Mouse (Mus musculus): ENCODE results near the gene Lsr. TPM values are rescaled to one million over a fixed set of nuclear protein-coding genes. Genes with fewer than 3 reads are reported as not detected.
A peak's percentile ranks its signal among the peaks of the same experiment; 100 is the strongest.

The Lsr gene
- polyA plus RNA-seq, 1 experiment from 2014 or later, result 89.1 TPM

DNA sequence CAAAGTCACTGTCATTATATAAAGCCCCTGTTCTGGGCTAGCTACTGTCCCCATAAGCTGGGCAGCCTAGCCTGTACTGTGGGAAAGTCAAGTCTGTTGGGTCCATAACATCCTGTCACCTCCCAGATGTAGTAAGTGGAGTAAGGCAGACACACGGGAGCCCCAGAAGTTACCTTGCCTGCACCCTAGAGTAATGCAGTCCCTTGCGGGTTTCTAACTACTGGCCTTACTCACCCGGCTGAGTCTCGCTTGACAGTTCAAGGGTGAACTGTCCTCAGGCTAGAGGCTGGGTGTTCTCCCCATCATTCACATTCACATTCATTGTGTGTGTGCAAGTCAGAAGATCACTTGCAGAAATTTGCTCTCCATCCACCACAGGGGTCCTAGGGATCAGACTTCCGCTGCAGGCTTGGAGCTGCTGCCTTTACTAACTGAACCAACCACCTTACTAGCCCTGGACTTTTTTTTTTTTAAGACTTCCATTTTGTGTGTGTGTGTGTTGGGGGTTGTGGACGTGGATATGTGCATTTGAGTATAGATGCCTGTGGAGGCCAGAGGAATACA lies 13.4 kb downstream of the Lsr start:
- Histone ChIP-seq H3K4me1 (peaks cover 16% of the 10 kb centered on the region), H3K9me3 (no peaks in the 10 kb centered on the region), H3K27me3 (no peaks in the 10 kb centered on the region), H3K27ac (no peak overlapping the region), H3K36me3 (peaks cover 15% of the 10 kb centered on the region), H3K4me2 (no peak overlapping the region), H3K9ac (no peak overlapping the region), H3K4me3 (no peak overlapping the region)
- no peak for ATAC-seq (ENCODE audit: borderline replicate concordance, extremely low read depth, low FRiP score, low TSS enrichment)
- 88% methylated on average over 6 of the region's 6 CpGs for WGBS

- Histone ChIP-seq H3K4me2 (no peak overlapping the region), H3K9me3 (no peaks in the 10 kb centered on the region), H3K27me3 (no peaks in the 10 kb centered on the region), H3K4me1 (peaks cover 16% of the 10 kb centered on the region), H3K9ac (no peak overlapping the region), H3K4me3 (no peak overlapping the region), H3K36me3 (peaks cover 24% of the 10 kb centered on the region), H3K27ac (no peak overlapping the region)
- WGBS, result 94% methylated on average over 9 of the region's 9 CpGs
- no peak for ATAC-seq (ENCODE audit: borderline replicate concordance, extremely low read depth, low FRiP score, low TSS enrichment)
Observed at GRCm38 (mm10) chr7:30958866-30959487, 14.3 kb downstream of the Lsr start.

- Histone ChIP-seq H3K36me3 (peaks cover 31% of the 10 kb centered on the region), H3K4me2 (peak overlapping the region; percentile 60), H3K27ac (peak overlapping the region; percentile 99), H3K4me3 (peak overlapping the region; percentile 97), H3K4me1 (peaks cover 16% of the 10 kb centered on the region), H3K27me3 (no peaks in the 10 kb centered on the region), H3K9me3 (no peaks in the 10 kb centered on the region), H3K9ac (peak overlapping the region; percentile 99)
- WGBS, result 66% methylated on average over 28 of the region's 28 CpGs
- no peak for ATAC-seq (ENCODE audit: borderline replicate concordance, extremely low read depth, low FRiP score, low TSS enrichment)
Observed at GRCm38 (mm10) chr7:30958109-30958865, 15.0 kb downstream of the Lsr start.

DNA sequence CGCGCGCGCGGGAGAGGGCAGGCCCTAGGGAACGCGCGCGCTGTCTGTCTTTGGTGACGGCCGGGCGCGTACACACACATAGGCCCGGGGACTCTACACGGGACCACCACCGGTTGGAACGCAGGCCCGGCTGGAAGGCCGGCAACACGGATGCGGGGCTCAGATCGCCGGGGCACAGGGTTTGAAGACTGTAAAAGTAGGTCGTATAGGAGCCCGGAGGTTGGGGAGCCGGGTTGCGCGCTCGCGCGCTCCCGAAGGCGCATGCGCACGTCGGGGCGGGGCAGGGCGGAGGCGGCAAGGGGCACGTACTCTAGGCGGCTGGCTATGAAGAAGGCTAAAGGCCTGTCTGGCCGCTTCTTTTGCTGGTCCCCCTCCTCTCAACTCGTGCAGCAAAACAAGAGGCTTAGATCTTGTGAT lies 15.9 kb downstream of the Lsr start:
- peak; percentile 60 for ATAC-seq (ENCODE audit: borderline replicate concordance, extremely low read depth, low FRiP score, low TSS enrichment)
- Histone ChIP-seq H3K4me3 (peak overlapping the region; percentile 97), H3K9me3 (no peaks in the 10 kb centered on the region), H3K36me3 (peaks cover 40% of the 10 kb centered on the region), H3K4me1 (peaks cover 16% of the 10 kb centered on the region), H3K27ac (peak overlapping the region; percentile 99), H3K9ac (peak overlapping the region; percentile 99), H3K27me3 (no peaks in the 10 kb centered on the region), H3K4me2 (peak overlapping the region; percentile 60)
- under 1% methylated on average over 43 of the region's 43 CpGs for WGBS

DNA sequence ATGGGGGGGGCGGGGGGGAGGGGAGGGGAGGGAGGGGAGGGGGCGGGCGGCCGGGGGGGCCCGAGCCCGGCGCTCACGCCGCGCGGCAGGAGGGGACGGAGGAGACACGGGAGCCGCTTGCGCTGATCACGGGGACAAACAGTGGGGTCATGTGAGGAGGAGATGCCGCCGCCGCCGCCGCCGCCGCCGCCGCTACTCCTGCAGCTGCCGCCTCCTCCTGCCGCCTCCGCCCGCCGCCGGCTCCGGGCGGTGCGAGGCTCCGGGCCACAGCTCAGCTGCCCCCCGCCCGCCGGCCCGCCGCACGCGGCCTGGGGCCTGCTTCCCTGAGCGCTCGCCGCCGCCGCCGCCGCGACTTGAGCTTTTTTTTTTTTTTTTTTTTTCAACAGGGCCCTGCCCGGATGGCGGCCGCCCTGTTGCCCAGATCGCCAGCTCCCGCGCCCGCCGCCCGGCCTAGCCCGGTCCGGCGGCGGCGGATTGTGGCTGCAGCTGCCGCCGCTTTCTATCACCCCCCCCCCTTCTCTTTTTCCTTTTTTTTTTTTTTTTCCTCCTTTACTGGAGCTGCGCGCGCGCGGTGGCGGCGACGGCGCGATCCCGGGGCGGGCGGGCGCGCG lies 16.4 kb downstream of the Lsr start, which contains the start of gene Usf2:
Usf2 (minus strand) TSS at position 48 of the 611 bp plus-strand sequence.
- peak within 1 kb of the TSS; percentile 71 for H3K4me2 ChIP-seq
- H3K36me3 ChIP-seq, result peaks cover 45% of the 10 kb centered on the region
- H3K27me3 ChIP-seq, result no peaks in the 10 kb centered on the region
- peak within 1 kb of the TSS; percentile 99 for H3K9ac ChIP-seq
- peaks cover 16% of the 10 kb centered on the region for H3K4me1 ChIP-seq
- peak within 1 kb of the TSS; percentile 97 for H3K4me3 ChIP-seq
- WGBS, result 0% methylated on average over 22 of the region's 82 CpGs
- H3K27ac ChIP-seq, result peak within 1 kb of the TSS; percentile 99
- H3K9me3 ChIP-seq, result no peaks in the 10 kb centered on the region
- ATAC-seq (ENCODE audit: borderline replicate concordance, extremely low read depth, low FRiP score, low TSS enrichment), result peak; percentile 69

DNA sequence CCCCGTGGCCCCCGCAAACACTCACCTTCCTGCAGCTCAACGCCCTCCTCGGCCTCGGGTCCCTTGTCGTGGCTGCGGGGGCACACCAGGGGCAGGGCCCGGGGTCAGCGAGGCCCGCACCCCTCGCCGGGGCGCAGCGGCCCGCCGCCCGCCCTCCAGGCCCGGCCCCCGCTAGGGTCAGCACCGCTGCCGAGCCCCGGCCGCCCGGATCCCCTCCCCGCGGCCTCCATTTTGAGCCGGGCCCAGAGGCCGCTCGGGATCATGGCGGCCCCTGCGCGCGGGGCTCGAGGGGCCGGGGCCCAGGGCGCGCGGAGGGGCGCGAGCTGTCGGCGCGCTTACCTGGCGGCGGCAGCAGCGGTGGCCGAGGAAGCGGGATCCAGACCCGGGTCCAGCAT lies 16.9 kb downstream of the Lsr start:
- H3K4me1 ChIP-seq, result peaks cover 16% of the 10 kb centered on the region
- H3K4me3 ChIP-seq, result peak overlapping the region; percentile 97
- 1% methylated on average over 29 of the region's 49 CpGs for WGBS
- no peaks in the 10 kb centered on the region for H3K27me3 ChIP-seq
- peak; percentile 61 for ATAC-seq (ENCODE audit: borderline replicate concordance, extremely low read depth, low FRiP score, low TSS enrichment)
- no peaks in the 10 kb centered on the region for H3K9me3 ChIP-seq
- H3K9ac ChIP-seq, result peak overlapping the region; percentile 99
- H3K27ac ChIP-seq, result peak overlapping the region; percentile 99
- peak overlapping the region; percentile 71 for H3K4me2 ChIP-seq
- peaks cover 50% of the 10 kb centered on the region for H3K36me3 ChIP-seq

GRCm38 (mm10) chr7:30955584-30956356 lies 17.5 kb downstream of the Lsr start:
- peak overlapping the region; percentile 71 for H3K4me2 ChIP-seq
- peak overlapping the region; percentile 97 for H3K4me3 ChIP-seq
- peak overlapping the region; percentile 99 for H3K27ac ChIP-seq
- H3K4me1 ChIP-seq, result peaks cover 16% of the 10 kb centered on the region
- ATAC-seq (ENCODE audit: borderline replicate concordance, extremely low read depth, low FRiP score, low TSS enrichment), result peak; percentile 72
- H3K27me3 ChIP-seq, result no peaks in the 10 kb centered on the region
- H3K9ac ChIP-seq, result peak overlapping the region; percentile 99
- H3K36me3 ChIP-seq, result peaks cover 50% of the 10 kb centered on the region
- H3K9me3 ChIP-seq, result no peaks in the 10 kb centered on the region
- WGBS, result 0% methylated on average over 51 of the region's 64 CpGs

DNA sequence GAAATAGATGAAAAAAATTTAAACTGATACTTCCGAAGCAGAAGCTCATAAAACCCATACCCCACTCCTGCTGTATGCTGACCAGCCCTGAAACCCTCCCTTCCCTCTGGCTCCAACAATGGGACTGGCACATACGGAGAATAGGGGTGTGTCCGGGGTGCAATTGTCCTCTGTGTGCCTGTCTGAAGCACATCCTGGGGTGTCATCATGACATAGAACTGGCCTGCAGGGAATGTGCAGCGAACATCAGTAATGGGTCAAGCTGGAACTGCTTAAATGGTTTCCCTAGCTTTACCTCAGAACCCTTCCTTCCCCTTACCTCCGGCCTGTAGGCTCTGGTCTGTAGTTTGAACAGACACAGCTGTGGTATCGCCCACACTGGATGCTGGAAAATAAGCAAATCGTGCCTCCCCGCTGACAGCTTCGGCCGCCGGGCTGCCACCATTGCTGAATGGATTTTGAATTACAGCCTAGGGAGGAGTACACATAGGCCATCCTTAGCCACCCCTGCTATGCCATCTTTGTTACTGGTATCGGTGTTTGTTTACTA lies 18.2 kb downstream of the Lsr start:
- Histone ChIP-seq H3K9ac (no peak overlapping the region), H3K4me3 (peak overlapping the region; percentile 97), H3K27me3 (no peaks in the 10 kb centered on the region), H3K9me3 (no peaks in the 10 kb centered on the region), H3K27ac (no peak overlapping the region), H3K4me1 (peaks cover 16% of the 10 kb centered on the region), H3K36me3 (peaks cover 57% of the 10 kb centered on the region), H3K4me2 (peak overlapping the region; percentile 71)
- 79% methylated on average over 12 of the region's 12 CpGs for WGBS
- no peak for ATAC-seq (ENCODE audit: borderline replicate concordance, extremely low read depth, low FRiP score, low TSS enrichment)

GRCm38 (mm10) chr7:30954036-30954435 lies 19.2 kb downstream of the Lsr start:
- Histone ChIP-seq H3K9me3 (no peaks in the 10 kb centered on the region), H3K4me2 (no peak overlapping the region), H3K4me3 (no peak overlapping the region), H3K9ac (no peak overlapping the region), H3K27me3 (no peaks in the 10 kb centered on the region), H3K4me1 (peaks cover 16% of the 10 kb centered on the region), H3K27ac (no peak overlapping the region), H3K36me3 (peaks cover 59% of the 10 kb centered on the region)
- 73% methylated on average over 3 of the region's 3 CpGs for WGBS
- ATAC-seq (ENCODE audit: borderline replicate concordance, extremely low read depth, low FRiP score, low TSS enrichment), result no peak

DNA sequence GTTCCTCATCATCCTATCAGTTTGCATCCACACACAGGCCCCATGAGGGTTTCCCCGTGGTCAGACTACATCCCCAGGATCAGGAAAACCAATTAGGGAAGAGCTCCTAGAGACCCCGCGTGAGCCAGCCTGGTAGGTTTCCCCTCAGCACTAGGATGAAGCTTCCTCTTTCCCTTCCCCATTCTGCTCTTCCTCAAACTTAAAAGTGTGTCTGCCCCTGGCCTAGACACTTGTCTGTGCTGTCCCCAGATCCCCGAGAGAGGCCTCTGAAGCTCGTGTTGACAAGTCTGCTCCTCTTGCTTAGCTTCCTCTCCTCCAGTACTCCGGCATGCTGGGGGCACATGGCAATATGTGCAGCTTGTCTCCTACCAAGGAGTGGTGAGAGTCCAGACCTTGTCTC lies 19.8 kb downstream of the Lsr start:
- no peak overlapping the region for H3K4me3 ChIP-seq
- H3K9ac ChIP-seq, result no peak overlapping the region
- no peaks in the 10 kb centered on the region for H3K9me3 ChIP-seq
- H3K27me3 ChIP-seq, result no peaks in the 10 kb centered on the region
- H3K4me2 ChIP-seq, result no peak overlapping the region
- 81% methylated on average over 6 of the region's 6 CpGs for WGBS
- ATAC-seq (ENCODE audit: borderline replicate concordance, extremely low read depth, low FRiP score, low TSS enrichment), result no peak
- no peak overlapping the region for H3K27ac ChIP-seq
- H3K36me3 ChIP-seq, result peaks cover 56% of the 10 kb centered on the region
- peaks cover 15% of the 10 kb centered on the region for H3K4me1 ChIP-seq

All from lung, embryonic 15.5 days (tissue).